Mouse (Mus musculus) forebrain, postnatal 0 days (tissue): Measurements from ENCODE around the gene 2900026A02Rik. TPM values are rescaled to one million over a fixed set of nuclear protein-coding genes. Genes with fewer than 3 reads are reported as not detected.

ENCODE experiments used
- ATAC-seq: fragments of 200-750 bp; cut with Nextera tagmentation; 2 replicates; pipeline ENCODE4 v1.8.0; 2017; ENCODE audit warnings: mild to moderate bottlenecking, moderate library complexity
- DNase-seq: peaks from one replicate; pipeline ENCODE4 v3.0.0-alpha.2; 2015
- H3K27ac ChIP-seq: fragments of 300-500 bp; sonication (generic); 2 replicates; pipeline ENCODE4 v1.5.1; 2014; ENCODE audit warnings: low read depth, mild to moderate bottlenecking, antibody characterized with exemption, low read length, moderate library complexity, mixed read lengths
- H3K27me3 ChIP-seq: fragments of 300-500 bp; sonication (generic); 2 replicates; pipeline ENCODE4 v1.6.1; 2014; ENCODE audit warnings: mild to moderate bottlenecking, low read length, mixed read lengths; ENCODE audit not compliant: insufficient read depth
- H3K36me3 ChIP-seq: fragments of 300-500 bp; sonication (generic); 2 replicates; pipeline ENCODE4 v1.6.1; 2014; ENCODE audit warnings: mild to moderate bottlenecking, moderate library complexity; ENCODE audit not compliant: insufficient read depth
- H3K4me1 ChIP-seq: fragments of 300-500 bp; sonication (generic); 2 replicates; pipeline ENCODE4 v1.6.1; 2014; ENCODE audit warnings: antibody characterized with exemption; ENCODE audit not compliant: insufficient read depth
- H3K4me2 ChIP-seq: fragments of 300-500 bp; sonication (generic); 2 replicates; pipeline ENCODE4 v1.6.1; 2014; ENCODE audit warnings: low read depth, mild to moderate bottlenecking, moderate library complexity
- H3K4me3 ChIP-seq: fragments of 300-500 bp; sonication (generic); 2 replicates; pipeline ENCODE4 v1.5.1; 2014; ENCODE audit warnings: low read depth, low read length, mixed read lengths
- H3K9ac ChIP-seq: fragments of 300-500 bp; sonication (generic); 2 replicates; pipeline ENCODE4 v1.6.1; 2014; ENCODE audit warnings: mild to moderate bottlenecking
- H3K9me3 ChIP-seq: fragments of 300-500 bp; sonication (generic); 2 replicates; pipeline ENCODE4 v1.6.1; 2016; ENCODE audit warnings: low read length
- CTCF ChIP-seq: sonication (generic); IDR thresholded peaks from 2 replicates; pipeline ENCODE4 v1.5.1; 2016; ENCODE audit warnings: antibody characterized with exemption, control low read depth, low read depth
- WGBS: fragments of 180-500 bp; shearing (Covaris S2); extraction: QIAGEN DNeasy Blood & Tissue Kit; methylation state at CpG from one replicate; pipeline ENCODE4 v1.1.7; 2014; 5-methylcytosine and 5-hydroxymethylcytosine counted together
- polyA plus RNA-seq: library from polyadenylated mRNA; unstranded; fragments of >200 nt; fragmentation: Nextera tagmentation; extraction: Ambion mirVana; gene quantifications from 2 replicates; pipeline ENCODE4 v1.2.1, GENCODE M21; 2015
- total RNA-seq: library from RNA; depleted of rRNA; stranded (reverse); fragments of >200 nt; gene quantifications from 2 replicates; pipeline ENCODE4 v1.2.3, GENCODE M21; 2014

The 2900026A02Rik gene
- total and polyA plus RNA-seq, 2 experiments from 2014 or later: 3.3 to 10.9 TPM

GRCm38 (mm10) chr5:113106594-113106993 lies 114.4 kb downstream of the 2900026A02Rik start:
- no peak overlapping the region for H3K4me3 ChIP-seq
- WGBS: 84% methylated on average over 7 of the region's 7 CpGs
- ATAC-seq: no peak

GRCm38 (mm10) chr5:113105481-113105880 lies 115.6 kb downstream of the 2900026A02Rik start:
- H3K4me3 ChIP-seq: no peak overlapping the region
- DNase-seq: no peak
- H3K9ac ChIP-seq: no peak overlapping the region
- H3K4me2 ChIP-seq: no peak overlapping the region
- no peaks in the 10 kb centered on the region for H3K9me3 ChIP-seq
- ATAC-seq: no peak
- no peaks in the 10 kb centered on the region for H3K36me3 ChIP-seq
- H3K27ac ChIP-seq: no peak overlapping the region
- 83% methylated on average over 4 of the region's 4 CpGs for WGBS
- no peak for TF ChIP-seq CTCF
- no peaks in the 10 kb centered on the region for H3K4me1 ChIP-seq
- H3K27me3 ChIP-seq: no peaks in the 10 kb centered on the region

More at GRCm38 (mm10) chr5:113106594-113106993, 114.4 kb downstream of the 2900026A02Rik start:
- Histone ChIP-seq H3K9ac (no peak overlapping the region), H3K36me3 (no peaks in the 10 kb centered on the region), H3K27ac (no peak overlapping the region), H3K4me2 (no peak overlapping the region), H3K27me3 (no peaks in the 10 kb centered on the region), H3K4me1 (no peaks in the 10 kb centered on the region), H3K9me3 (no peaks in the 10 kb centered on the region)
- no peak for DNase-seq
- no peak for TF ChIP-seq CTCF

DNA sequence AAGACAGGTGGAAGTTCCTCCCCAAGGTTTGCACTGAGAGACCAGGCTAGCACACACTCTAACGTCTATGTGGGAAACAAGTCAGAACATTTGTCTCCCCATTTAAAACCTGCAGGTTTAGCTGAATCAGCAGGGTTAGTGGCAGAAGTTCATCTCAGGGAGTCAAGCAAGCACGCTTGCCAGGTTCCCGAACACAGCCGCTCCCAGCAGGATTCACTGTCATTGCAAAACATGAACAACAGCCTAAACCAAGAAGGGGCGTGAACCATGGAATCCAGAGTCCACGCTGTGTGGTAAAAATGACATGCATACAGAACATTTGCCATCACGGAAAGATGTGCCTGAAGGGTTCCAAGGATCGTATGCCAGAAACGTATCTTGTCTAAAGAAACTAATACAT lies 116.0 kb downstream of the 2900026A02Rik start:
- H3K27ac ChIP-seq: no peak overlapping the region
- WGBS: 74% methylated on average over 9 of the region's 9 CpGs
- H3K27me3 ChIP-seq: no peaks in the 10 kb centered on the region
- no peaks in the 10 kb centered on the region for H3K4me1 ChIP-seq
- 0 out of 2 replicates have a peak, but pooled peaks cover 2% of the 10 kb centered on the region for H3K36me3 ChIP-seq
- no peak for DNase-seq
- no peak for TF ChIP-seq CTCF
- no peak overlapping the region for H3K4me3 ChIP-seq
- H3K9ac ChIP-seq: no peak overlapping the region
- no peaks in the 10 kb centered on the region for H3K9me3 ChIP-seq
- no peak for ATAC-seq
- no peak overlapping the region for H3K4me2 ChIP-seq

DNA sequence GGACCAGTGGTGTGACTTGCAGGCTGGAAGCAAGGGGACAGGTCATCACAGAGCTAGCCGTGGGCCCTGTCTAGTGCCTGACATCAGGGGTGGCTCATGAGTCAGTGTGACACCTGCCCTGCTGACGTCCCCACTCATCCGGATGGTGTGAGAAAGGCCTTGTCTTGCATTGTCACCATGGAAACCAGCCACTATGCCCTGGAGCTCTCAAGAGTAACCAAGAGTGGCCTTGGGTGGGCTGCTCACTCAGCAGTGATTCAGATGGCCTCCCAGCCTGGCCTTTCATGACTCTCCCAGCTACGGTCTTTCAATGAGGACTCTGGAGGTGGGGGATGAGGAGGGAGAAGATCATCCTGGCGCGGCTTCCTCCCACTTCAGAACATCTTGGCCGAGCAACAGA lies 118.6 kb downstream of the 2900026A02Rik start:
- Histone ChIP-seq H3K4me1 (no peaks in the 10 kb centered on the region), H3K9ac (no peak overlapping the region), H3K27ac (no peak overlapping the region), H3K4me3 (no peak overlapping the region), H3K36me3 (0 out of 2 replicates have a peak, but pooled peaks cover 2% of the 10 kb centered on the region), H3K9me3 (no peaks in the 10 kb centered on the region), H3K4me2 (no peak overlapping the region), H3K27me3 (no peaks in the 10 kb centered on the region)
- ATAC-seq (peak; percentile 42; the same call in 1 of the 2 replicates), DNase-seq (no peak)
- no peak for TF ChIP-seq CTCF
- 40% methylated on average over 7 of the region's 7 CpGs for WGBS

DNA sequence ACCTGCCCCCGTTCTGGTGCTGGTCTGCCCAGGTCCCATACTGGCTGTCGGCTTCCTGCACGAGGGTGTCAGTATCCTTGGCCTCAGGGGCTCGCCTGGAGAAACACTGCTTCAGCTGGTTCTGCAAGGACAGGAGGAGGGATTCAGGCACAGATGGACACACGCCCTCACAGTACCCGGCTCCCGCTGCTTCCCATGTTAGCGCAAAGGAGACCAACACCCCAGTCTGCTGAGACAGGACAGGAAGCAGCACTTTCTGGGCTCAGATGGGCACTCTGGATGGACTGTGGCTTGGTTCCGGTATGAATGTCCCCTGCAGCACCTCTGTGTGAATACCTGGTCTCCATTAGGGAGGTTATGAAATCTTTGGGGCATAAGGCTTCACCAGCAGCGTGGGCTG lies 119.6 kb downstream of the 2900026A02Rik start:
- no peak for TF ChIP-seq CTCF
- no peak overlapping the region for H3K4me3 ChIP-seq
- ATAC-seq: no peak
- H3K27ac ChIP-seq: no peak overlapping the region
- H3K9ac ChIP-seq: no peak overlapping the region
- H3K4me2 ChIP-seq: no peak overlapping the region
- H3K4me1 ChIP-seq: no peaks in the 10 kb centered on the region
- H3K27me3 ChIP-seq: no peaks in the 10 kb centered on the region
- DNase-seq: no peak
- no peaks in the 10 kb centered on the region for H3K9me3 ChIP-seq
- H3K36me3 ChIP-seq: peaks cover 8% of the 10 kb centered on the region; the same call in 1 of the 2 replicates
- WGBS: 89% methylated on average over 10 of the region's 10 CpGs

GRCm38 (mm10) chr5:113100422-113100821 lies 120.6 kb downstream of the 2900026A02Rik start:
- DNase-seq: no peak
- H3K27ac ChIP-seq: no peak overlapping the region
- no peak overlapping the region for H3K4me2 ChIP-seq
- no peaks in the 10 kb centered on the region for H3K4me1 ChIP-seq
- 87% methylated on average over 11 of the region's 11 CpGs for WGBS
- no peak for ATAC-seq
- no peak overlapping the region for H3K9ac ChIP-seq
- no peak overlapping the region for H3K4me3 ChIP-seq
- no peaks in the 10 kb centered on the region for H3K9me3 ChIP-seq
- TF ChIP-seq CTCF: no peak
- H3K36me3 ChIP-seq: peaks cover 8% of the 10 kb centered on the region; the same call in 1 of the 2 replicates
- H3K27me3 ChIP-seq: no peaks in the 10 kb centered on the region

- Histone ChIP-seq H3K4me3 (no peak overlapping the region), H3K36me3 (peaks cover 8% of the 10 kb centered on the region; the same call in 1 of the 2 replicates), H3K9ac (no peak overlapping the region), H3K27me3 (no peaks in the 10 kb centered on the region), H3K4me2 (no peak overlapping the region), H3K9me3 (no peaks in the 10 kb centered on the region), H3K4me1 (no peaks in the 10 kb centered on the region), H3K27ac (no peak overlapping the region)
- ATAC-seq (peak; percentile 70), DNase-seq (peak; percentile 95)
- 33% methylated on average over 1 of the region's 1 CpGs for WGBS
- TF ChIP-seq CTCF: peak; percentile 100
Observed at GRCm38 (mm10) chr5:113099546-113099945, 121.5 kb downstream of the 2900026A02Rik start.

GRCm38 (mm10) chr5:113097551-113097950 lies 123.5 kb downstream of the 2900026A02Rik start:
- Histone ChIP-seq H3K4me3 (no peak overlapping the region), H3K9me3 (no peaks in the 10 kb centered on the region), H3K9ac (no peak overlapping the region), H3K36me3 (peaks cover 8% of the 10 kb centered on the region; the same call in 1 of the 2 replicates), H3K27me3 (no peaks in the 10 kb centered on the region), H3K27ac (no peak overlapping the region), H3K4me2 (no peak overlapping the region), H3K4me1 (no peaks in the 10 kb centered on the region)
- ATAC-seq (no peak), DNase-seq (no peak)
- 97% methylated on average over 17 of the region's 17 CpGs for WGBS
- TF ChIP-seq CTCF: no peak
